Mouse (Mus musculus) large intestine, adult 2 months (tissue): ENCODE measurements around the gene Rdh16f1. TPM values are rescaled to one million over a fixed set of nuclear protein-coding genes. Genes with fewer than 3 reads are reported as not detected.
A peak's percentile ranks its signal among the peaks of the same experiment; 100 is the strongest.

Source experiments
- DNase-seq: peaks from one replicate; pipeline ENCODE4 v3.0.0-alpha.2; 2012; ENCODE audit warnings: low read depth, low spot score
- WGBS: fragments of 180-500 bp; shearing (Covaris S2); methylation state at CpG from one replicate; pipeline ENCODE4 v1.1.7; 2018; 5-methylcytosine and 5-hydroxymethylcytosine counted together
- polyA plus RNA-seq: library from polyadenylated mRNA; depleted of rRNA; stranded (reverse); fragments of >200 nt; gene quantifications from 2 replicates; pipeline ENCODE4 v1.2.3, GENCODE M21; 2012; rRNA removed

Rdh16f1 gene
- 1.1 TPM in 1 of 2 replicates, not detected in the other for polyA plus RNA-seq

GRCm38 (mm10) chr10:127759181-127760110, at the start of gene Rdh16f1, which contains the start of gene Rdh1:
Rdh16f1 (plus strand) TSS chr10:127759787.
Rdh1 (plus strand) TSS chr10:127759721.
- no peak for DNase-seq
- 22% methylated on average over 9 of the region's 9 CpGs for WGBS

DNA sequence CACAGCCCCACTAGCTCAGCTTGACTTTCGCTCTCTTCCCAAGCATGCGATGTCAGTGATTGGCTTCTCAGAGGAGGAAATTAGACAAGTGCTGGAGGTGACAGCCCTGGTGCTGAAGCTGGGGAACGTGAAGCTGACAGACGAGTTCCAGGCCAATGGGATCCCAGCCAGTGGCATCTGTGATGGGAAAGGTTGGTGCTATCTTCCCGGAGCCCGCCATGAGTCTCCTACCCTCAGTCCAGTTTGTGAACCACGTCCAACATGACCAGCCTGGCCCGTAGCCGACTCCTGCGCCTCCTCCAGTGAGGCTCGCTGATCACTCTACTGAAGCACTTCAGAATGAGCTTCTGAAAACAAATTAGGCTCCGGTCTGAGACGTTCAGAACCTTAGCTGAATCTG, 49.3 kb upstream of the Rdh16f1 start:
- WGBS, result 87% methylated on average over 13 of the region's 13 CpGs

GRCm38 (mm10) chr10:127712736-127713135, 46.9 kb upstream of the Rdh16f1 start:
- DNase-seq, result no peak
- 92% methylated on average over 6 of the region's 6 CpGs for WGBS

More for the DNA sequence above, 49.3 kb upstream of the Rdh16f1 start:
- DNase-seq, result no peak

GRCm38 (mm10) chr10:127721671-127722418, 37.7 kb upstream of the Rdh16f1 start:
- WGBS, result 56% methylated on average over 20 of the region's 20 CpGs
- no peak for DNase-seq

DNA sequence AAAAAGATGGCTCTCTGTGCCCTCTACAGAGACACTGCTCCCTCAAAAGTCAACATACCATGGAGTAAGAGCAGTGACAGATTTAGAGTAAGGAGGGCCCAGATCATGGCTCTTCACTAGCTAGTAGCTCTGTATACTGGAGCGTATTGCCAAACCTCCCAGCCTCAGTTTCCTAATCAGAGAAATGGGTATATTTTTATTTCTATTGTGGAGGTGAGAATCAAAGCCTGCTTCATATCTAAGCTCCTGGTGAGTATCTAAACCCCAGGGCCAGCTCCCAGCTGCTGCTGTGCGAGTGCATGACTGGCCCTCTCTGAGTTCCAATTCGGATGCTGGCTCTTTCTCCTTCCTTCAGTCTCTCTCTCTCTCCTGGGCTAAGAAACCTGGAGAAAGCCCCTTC, 35.4 kb upstream of the Rdh16f1 start, which contains the start of gene Tac2:
TSS of gene Tac2 (plus strand) at position 301 of the 400 bp plus-strand sequence.
- 89% methylated on average over 3 of the region's 3 CpGs for WGBS
- DNase-seq, result no peak

GRCm38 (mm10) chr10:127725136-127725535, 34.5 kb upstream of the Rdh16f1 start:
- no peak for DNase-seq
- WGBS, result 84% methylated on average over 4 of the region's 4 CpGs

DNA sequence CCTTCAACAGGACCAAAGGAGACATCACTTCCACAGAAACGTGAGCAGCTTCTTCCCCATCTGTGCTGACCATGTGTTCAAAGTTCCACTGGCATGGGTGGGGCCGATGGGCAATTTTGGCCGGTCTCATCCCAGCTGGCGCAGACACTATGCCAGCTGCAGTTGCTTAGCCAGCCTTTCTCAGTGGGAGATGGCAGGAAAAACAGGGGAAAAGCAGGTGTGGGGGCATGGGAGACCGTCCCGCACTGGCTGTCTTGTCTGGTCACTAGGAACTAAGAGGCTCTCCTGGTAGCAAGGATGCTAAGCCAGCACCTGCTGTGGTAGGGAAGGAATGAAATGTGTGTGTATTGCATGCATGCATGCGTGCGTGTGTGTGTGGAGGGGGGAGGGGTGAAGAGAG, 31.1 kb upstream of the Rdh16f1 start:
- no peak for DNase-seq
- WGBS, result 52% methylated on average over 8 of the region's 8 CpGs

DNA sequence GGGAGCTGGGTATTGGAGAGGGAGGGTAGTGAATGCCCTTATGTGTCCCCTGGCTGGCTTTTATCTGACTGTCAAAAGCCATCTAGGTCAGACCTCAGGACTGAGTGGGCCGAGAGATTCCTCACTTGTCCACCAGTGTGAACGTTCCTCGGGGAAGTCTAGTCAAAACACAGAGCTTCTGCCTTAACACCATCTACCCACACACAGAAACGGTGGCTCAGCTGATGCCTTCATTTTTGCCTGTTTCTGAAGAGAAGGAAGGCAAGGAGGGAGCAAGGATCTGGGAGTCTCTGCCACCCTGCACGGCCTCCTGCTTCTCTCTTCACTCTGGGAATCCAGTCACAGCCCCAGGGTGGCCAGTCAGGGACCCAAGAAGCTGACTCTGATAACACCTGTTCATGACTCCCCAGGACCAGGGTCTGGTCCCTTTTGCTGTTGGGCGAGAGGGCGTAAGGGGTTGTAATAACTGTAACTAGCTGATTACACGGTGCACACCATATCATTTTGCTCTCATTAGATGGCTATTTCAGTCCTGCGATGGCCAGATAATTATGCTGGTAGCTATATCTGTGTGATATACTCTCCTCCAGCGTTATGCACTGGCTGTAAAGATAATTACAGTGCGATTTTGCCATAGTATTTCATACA, 29.2 kb upstream of the Rdh16f1 start:
- WGBS, result 77% methylated on average over 11 of the region's 11 CpGs
- DNase-seq, result no peak

GRCm38 (mm10) chr10:127730933-127731310, 28.7 kb upstream of the Rdh16f1 start:
- DNase-seq, result no peak
- 56% methylated on average over 9 of the region's 9 CpGs for whole genome bisulfite sequencing

DNA sequence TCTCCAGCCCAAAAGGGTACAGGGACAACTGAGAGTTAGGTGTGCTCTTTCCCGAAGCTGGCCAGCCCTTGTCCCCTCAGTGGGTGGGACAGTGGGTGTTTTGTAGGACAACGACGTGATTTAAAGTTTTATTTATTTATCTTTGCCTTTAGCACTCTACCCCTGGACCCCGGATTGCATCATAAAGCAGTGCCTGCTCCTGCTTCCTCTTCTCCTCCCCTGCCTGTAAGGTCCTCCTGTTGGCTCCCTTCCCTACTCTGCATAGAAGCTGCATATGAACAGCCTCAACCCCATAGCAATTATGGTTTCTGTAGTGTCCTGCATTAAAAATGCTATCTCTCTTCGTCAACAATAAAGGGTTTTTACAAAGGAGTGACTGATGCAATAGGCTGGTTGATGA, 28.2 kb upstream of the Rdh16f1 start:
- DNase-seq, result no peak
- 7% methylated on average over 5 of the region's 5 CpGs for WGBS

- no peak for DNase-seq
- WGBS, result 20% methylated on average over 5 of the region's 5 CpGs
These were observed 25.2 kb upstream of the Rdh16f1 start for GRCm38 (mm10) chr10:127734434-127734833.

- DNase-seq, result no peak
- 60% methylated on average over 2 of the region's 2 CpGs for WGBS
These were observed 23.3 kb upstream of the Rdh16f1 start for GRCm38 (mm10) chr10:127736266-127736665.

GRCm38 (mm10) chr10:127736916-127737315, 22.7 kb upstream of the Rdh16f1 start:
- DNase-seq, result no peak
- WGBS, result 62% methylated on average over 4 of the region's 4 CpGs

- no peak for DNase-seq
- WGBS, result 54% methylated on average over 2 of the region's 2 CpGs
These were observed 22.0 kb upstream of the Rdh16f1 start for GRCm38 (mm10) chr10:127737552-127737951.

- peak; percentile 69 for DNase-seq
- WGBS, result 15% methylated on average over 13 of the region's 13 CpGs
These were observed 21.3 kb upstream of the Rdh16f1 start for GRCm38 (mm10) chr10:127738151-127738882.

GRCm38 (mm10) chr10:127739083-127739660, 20.4 kb upstream of the Rdh16f1 start, which contains the start of gene Zbtb39:
Zbtb39 (plus strand) TSS chr10:127739538.
- DNase-seq, result no peak
- under 1% methylated on average over 40 of the region's 61 CpGs for WGBS

- WGBS, result 1% methylated on average over 46 of the region's 55 CpGs
- no peak for DNase-seq
These were observed 19.9 kb upstream of the Rdh16f1 start for GRCm38 (mm10) chr10:127739661-127740161.

DNA sequence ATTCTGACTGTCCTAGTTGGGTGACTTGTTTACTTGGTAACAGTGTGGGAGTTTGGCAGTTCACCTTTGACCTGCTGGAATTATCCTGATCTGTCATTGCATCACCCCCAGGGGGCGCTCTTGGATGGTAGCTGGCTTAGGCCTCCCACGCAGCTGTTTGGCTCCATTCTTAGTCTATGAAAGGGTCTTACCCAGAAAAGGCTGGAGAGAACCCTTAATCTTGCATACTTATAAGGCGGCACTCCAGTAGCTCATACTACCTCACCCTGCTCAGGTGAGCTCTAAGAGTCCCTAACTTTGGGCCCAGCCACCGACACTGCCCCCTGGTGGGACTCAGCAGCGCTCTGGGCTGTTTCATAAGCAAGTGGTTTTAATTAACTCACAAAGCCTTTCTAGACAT, 14.9 kb upstream of the Rdh16f1 start:
- WGBS, result 70% methylated on average over 5 of the region's 5 CpGs
- DNase-seq, result no peak

- DNase-seq, result no peak
- whole genome bisulfite sequencing, result 50% methylated on average over 5 of the region's 5 CpGs
These were observed 13.7 kb upstream of the Rdh16f1 start for GRCm38 (mm10) chr10:127745886-127746285.
